Mouse (Mus musculus) liver, adult 2 months (tissue): ENCODE measurements around the gene Il15ra. TPM values are rescaled to one million over a fixed set of nuclear protein-coding genes. Genes with fewer than 3 reads are reported as not detected.

Experiments used
- DNase-seq: peaks from one replicate; pipeline ENCODE4 v3.0.0-alpha.2; 2011; ENCODE audit warnings: low read depth, low spot score; ENCODE audit errors: extremely low read depth
- H3K27ac ChIP-seq: fragments of 200-500 bp; replicated peaks from 2 replicates; pipeline ENCODE4 v1.5.1; 2012; ENCODE audit warnings: low read depth, mild to moderate bottlenecking, control low read depth, inconsistent platforms, low read length; ENCODE audit not compliant: insufficient read depth
- H3K27me3 ChIP-seq: fragments of 200-500 bp; 2 replicates; pipeline ENCODE4 v1.6.1; 2012; ENCODE audit warnings: mild to moderate bottlenecking, moderate library complexity, low read length, inconsistent platforms; ENCODE audit not compliant: control insufficient read depth, insufficient read depth
- H3K36me3 ChIP-seq: fragments of 200-500 bp; 2 replicates; pipeline ENCODE4 v1.6.1; 2012; ENCODE audit warnings: low read length, inconsistent platforms; ENCODE audit not compliant: control insufficient read depth, insufficient read depth
- H3K4me1 ChIP-seq: fragments of 200-500 bp; 2 replicates; pipeline ENCODE4 v1.6.1; 2011; ENCODE audit warnings: low read length; ENCODE audit not compliant: control insufficient read depth, insufficient read depth
- H3K4me3 ChIP-seq: fragments of 200-500 bp; 2 replicates; pipeline ENCODE4 v1.5.1; 2011; ENCODE audit warnings: low read depth, mild to moderate bottlenecking, control low read depth, low read length, moderate library complexity; ENCODE audit not compliant: insufficient read depth
- H3K79me2 ChIP-seq: fragments of 200-500 bp; 2 replicates; pipeline ENCODE4 v1.6.1; 2012; ENCODE audit warnings: inconsistent platforms, mild to moderate bottlenecking, low read length, moderate library complexity; ENCODE audit not compliant: control insufficient read depth, insufficient read depth
- H3K9ac ChIP-seq: fragments of 200-500 bp; 2 replicates; pipeline ENCODE4 v1.6.1; 2012; ENCODE audit warnings: low read depth, mild to moderate bottlenecking, control low read depth, inconsistent platforms, low read length
- CTCF ChIP-seq: fragments of 200-500 bp; IDR thresholded peaks from 2 replicates; pipeline ENCODE4 v1.5.1; 2011; ENCODE audit warnings: low read depth, low read length, control low read depth
- POLR2A ChIP-seq: fragments of 200-500 bp; IDR thresholded peaks from 2 replicates; pipeline ENCODE4 v1.6.1; 2011; ENCODE audit warnings: low read length, control low read depth; ENCODE audit not compliant: insufficient read depth; ENCODE audit errors: extremely low read depth
- WGBS: fragments of 180-500 bp; shearing (Covaris S2); methylation state at CpG from one replicate; pipeline ENCODE4 v1.1.7; 2018; 5-methylcytosine and 5-hydroxymethylcytosine counted together
- polyA plus RNA-seq: library from polyadenylated mRNA; depleted of rRNA; stranded (reverse); fragments of >200 nt; gene quantifications from 2 replicates; pipeline ENCODE4 v1.2.3, GENCODE M21; 2012; rRNA removed
- total RNA-seq: library from RNA; depleted of rRNA; stranded (reverse); fragments of >200 nt; gene quantifications from 2 replicates; pipeline ENCODE4 v1.2.3, GENCODE M21; 2014; rRNA removed

The Il15ra gene
- total RNA-seq (46.6 and 59.8 TPM in 2 replicates), polyA plus RNA-seq (20.1 and 24.9 TPM in 2 replicates)

DNA sequence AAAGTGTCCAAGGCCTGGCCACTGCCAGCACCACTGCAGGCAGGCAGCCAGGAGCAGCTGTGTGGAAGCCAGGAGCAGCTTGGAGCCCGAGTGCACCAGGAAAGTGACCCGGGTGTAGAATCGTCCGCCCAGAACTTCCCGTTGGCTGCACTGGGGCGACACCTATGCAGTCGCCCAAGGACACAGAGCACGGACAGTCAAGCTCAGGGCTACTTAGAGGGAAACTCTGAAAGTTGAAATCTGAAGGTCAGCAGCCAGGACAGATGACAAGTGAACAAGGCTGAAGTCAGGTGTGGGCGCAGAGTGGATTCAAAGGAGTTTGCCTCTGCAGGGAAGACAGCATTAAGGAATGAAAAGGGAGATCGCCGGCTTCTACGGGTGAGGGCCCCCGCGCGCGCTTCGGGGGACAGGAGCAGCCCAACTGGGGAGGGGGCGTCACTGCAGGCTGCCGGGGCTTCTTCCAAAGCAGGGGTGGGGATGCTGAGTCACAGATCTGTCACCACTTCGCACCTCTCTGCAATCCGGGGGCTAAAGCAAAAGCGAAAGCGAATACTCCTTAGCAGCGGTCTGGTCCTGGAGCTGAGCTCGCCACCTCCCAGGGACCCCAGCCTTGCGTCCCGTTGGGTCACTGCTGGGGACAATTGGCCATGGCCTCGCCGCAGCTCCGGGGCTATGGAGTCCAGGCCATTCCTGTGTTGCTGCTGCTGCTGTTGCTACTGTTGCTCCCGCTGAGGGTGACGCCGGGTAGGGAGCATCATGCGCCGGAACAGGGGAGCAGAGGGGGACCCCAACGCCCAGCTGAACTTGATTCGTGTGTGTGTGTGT, at the start of gene Il15ra:
TSS of gene Il15ra (plus strand) at position 90 of the 825 bp plus-strand sequence.
- H3K4me3 ChIP-seq, result peak within 1 kb of the TSS; percentile 84
- peaks cover 24% of the 10 kb centered on the region for H3K4me1 ChIP-seq
- H3K79me2 ChIP-seq, result peaks cover 24% of the 10 kb centered on the region
- WGBS, result 1% methylated on average over 37 of the region's 37 CpGs
- no peaks in the 10 kb centered on the region for H3K27me3 ChIP-seq
- TF ChIP-seq CTCF, result no peak
- TF ChIP-seq POLR2A, result peak; percentile 50; the same call in 1 of the 2 replicates
- peak within 1 kb of the TSS; percentile 94 for H3K9ac ChIP-seq
- peak; percentile 93 for DNase-seq
- H3K36me3 ChIP-seq, result peaks cover 10% of the 10 kb centered on the region; the same call in 1 of the 2 replicates
- H3K27ac ChIP-seq, result peak within 1 kb of the TSS; percentile 90

GRCm38 (mm10) chr2:11657581-11657980, 47.5 kb upstream of the Il15ra start:
- Histone ChIP-seq H3K27ac (no peak overlapping the region), H3K27me3 (no peaks in the 10 kb centered on the region), H3K79me2 (no peaks in the 10 kb centered on the region), H3K9ac (no peak overlapping the region), H3K4me3 (no peak overlapping the region), H3K4me1 (no peaks in the 10 kb centered on the region), H3K36me3 (no peaks in the 10 kb centered on the region)
- WGBS, result 86% methylated on average over 2 of the region's 2 CpGs
- DNase-seq, result no peak
- no peak for TF ChIP-seq CTCF
- TF ChIP-seq POLR2A, result no peak

DNA sequence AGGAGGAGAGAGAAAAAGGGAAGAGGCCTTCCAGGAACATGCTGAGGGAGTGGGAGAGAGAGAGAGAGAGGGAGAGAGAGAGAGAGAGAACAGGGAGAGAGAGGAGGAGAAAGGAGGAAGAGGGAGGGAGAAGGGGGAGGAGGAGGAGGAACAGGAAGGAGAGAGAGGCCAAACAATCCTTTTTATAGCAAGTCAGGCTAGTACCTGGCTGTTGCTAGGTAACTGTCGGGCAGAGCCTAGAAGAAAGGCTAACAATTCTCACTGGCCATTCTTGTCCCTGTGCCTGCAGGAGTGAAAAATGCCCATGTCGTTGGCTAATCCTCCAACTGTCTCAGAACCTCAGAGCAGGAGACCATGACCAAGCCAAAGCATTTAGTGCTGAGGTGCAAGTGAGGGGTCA, 45.8 kb upstream of the Il15ra start:
- TF ChIP-seq POLR2A (no peak), CTCF (no peak)
- H3K27ac ChIP-seq, result no peak overlapping the region
- H3K4me1 ChIP-seq, result no peaks in the 10 kb centered on the region
- no peaks in the 10 kb centered on the region for H3K79me2 ChIP-seq
- H3K9ac ChIP-seq, result no peak overlapping the region
- 38% methylated on average over 2 of the region's 2 CpGs for WGBS
- no peak for DNase-seq
- H3K36me3 ChIP-seq, result no peaks in the 10 kb centered on the region
- no peaks in the 10 kb centered on the region for H3K27me3 ChIP-seq
- no peak overlapping the region for H3K4me3 ChIP-seq

- Histone ChIP-seq H3K27ac (no peak overlapping the region), H3K9ac (no peak overlapping the region), H3K36me3 (no peaks in the 10 kb centered on the region), H3K4me3 (no peak overlapping the region), H3K27me3 (no peaks in the 10 kb centered on the region), H3K4me1 (no peaks in the 10 kb centered on the region), H3K79me2 (no peaks in the 10 kb centered on the region)
- DNase-seq, result no peak
- 81% methylated on average over 6 of the region's 6 CpGs for WGBS
- no peak for TF ChIP-seq POLR2A
- TF ChIP-seq CTCF, result no peak
Observed at GRCm38 (mm10) chr2:11662143-11662906, 42.8 kb upstream of the Il15ra start.

- H3K27me3 ChIP-seq, result no peaks in the 10 kb centered on the region
- no peak for DNase-seq
- H3K27ac ChIP-seq, result no peak overlapping the region
- H3K4me1 ChIP-seq, result no peaks in the 10 kb centered on the region
- 100% methylated on average over 1 of the region's 1 CpGs for WGBS
- TF ChIP-seq POLR2A (no peak), CTCF (no peak)
- no peaks in the 10 kb centered on the region for H3K79me2 ChIP-seq
- no peak overlapping the region for H3K4me3 ChIP-seq
- H3K9ac ChIP-seq, result no peak overlapping the region
- H3K36me3 ChIP-seq, result no peaks in the 10 kb centered on the region
Observed at GRCm38 (mm10) chr2:11662907-11663230, 42.2 kb upstream of the Il15ra start.
